Mouse (Mus musculus) forebrain, postnatal 0 days (tissue): Measurements from ENCODE around the gene Bdkrb2. TPM values are rescaled to one million over a fixed set of nuclear protein-coding genes. Genes with fewer than 3 reads are reported as not detected.

Experiments
- ATAC-seq: fragments of 200-750 bp; cut with Nextera tagmentation; 2 replicates; pipeline ENCODE4 v1.8.0; 2017; ENCODE audit warnings: mild to moderate bottlenecking, moderate library complexity
- DNase-seq: peaks from one replicate; pipeline ENCODE4 v3.0.0-alpha.2; 2015
- H3K27ac ChIP-seq: fragments of 300-500 bp; sonication (generic); 2 replicates; pipeline ENCODE4 v1.5.1; 2014; ENCODE audit warnings: low read depth, mild to moderate bottlenecking, antibody characterized with exemption, low read length, moderate library complexity, mixed read lengths
- H3K27me3 ChIP-seq: fragments of 300-500 bp; sonication (generic); 2 replicates; pipeline ENCODE4 v1.6.1; 2014; ENCODE audit warnings: mild to moderate bottlenecking, low read length, mixed read lengths; ENCODE audit not compliant: insufficient read depth
- H3K36me3 ChIP-seq: fragments of 300-500 bp; sonication (generic); 2 replicates; pipeline ENCODE4 v1.6.1; 2014; ENCODE audit warnings: mild to moderate bottlenecking, moderate library complexity; ENCODE audit not compliant: insufficient read depth
- H3K4me1 ChIP-seq: fragments of 300-500 bp; sonication (generic); 2 replicates; pipeline ENCODE4 v1.6.1; 2014; ENCODE audit warnings: antibody characterized with exemption; ENCODE audit not compliant: insufficient read depth
- H3K4me2 ChIP-seq: fragments of 300-500 bp; sonication (generic); 2 replicates; pipeline ENCODE4 v1.6.1; 2014; ENCODE audit warnings: low read depth, mild to moderate bottlenecking, moderate library complexity
- H3K4me3 ChIP-seq: fragments of 300-500 bp; sonication (generic); 2 replicates; pipeline ENCODE4 v1.5.1; 2014; ENCODE audit warnings: low read depth, low read length, mixed read lengths
- H3K9ac ChIP-seq: fragments of 300-500 bp; sonication (generic); 2 replicates; pipeline ENCODE4 v1.6.1; 2014; ENCODE audit warnings: mild to moderate bottlenecking
- H3K9me3 ChIP-seq: fragments of 300-500 bp; sonication (generic); 2 replicates; pipeline ENCODE4 v1.6.1; 2016; ENCODE audit warnings: low read length
- CTCF ChIP-seq: sonication (generic); IDR thresholded peaks from 2 replicates; pipeline ENCODE4 v1.5.1; 2016; ENCODE audit warnings: antibody characterized with exemption, control low read depth, low read depth
- WGBS: fragments of 180-500 bp; shearing (Covaris S2); extraction: QIAGEN DNeasy Blood & Tissue Kit; methylation state at CpG from one replicate; pipeline ENCODE4 v1.1.7; 2014; 5-methylcytosine and 5-hydroxymethylcytosine counted together
- polyA plus RNA-seq: library from polyadenylated mRNA; unstranded; fragments of >200 nt; fragmentation: Nextera tagmentation; extraction: Ambion mirVana; gene quantifications from 2 replicates; pipeline ENCODE4 v1.2.1, GENCODE M21; 2015
- total RNA-seq: library from RNA; depleted of rRNA; stranded (reverse); fragments of >200 nt; gene quantifications from 2 replicates; pipeline ENCODE4 v1.2.3, GENCODE M21; 2014; rRNA removed

Bdkrb2 gene
- total and polyA plus RNA-seq, 2 experiments from 2014 or later: 0.53 to 1.7 TPM

DNA sequence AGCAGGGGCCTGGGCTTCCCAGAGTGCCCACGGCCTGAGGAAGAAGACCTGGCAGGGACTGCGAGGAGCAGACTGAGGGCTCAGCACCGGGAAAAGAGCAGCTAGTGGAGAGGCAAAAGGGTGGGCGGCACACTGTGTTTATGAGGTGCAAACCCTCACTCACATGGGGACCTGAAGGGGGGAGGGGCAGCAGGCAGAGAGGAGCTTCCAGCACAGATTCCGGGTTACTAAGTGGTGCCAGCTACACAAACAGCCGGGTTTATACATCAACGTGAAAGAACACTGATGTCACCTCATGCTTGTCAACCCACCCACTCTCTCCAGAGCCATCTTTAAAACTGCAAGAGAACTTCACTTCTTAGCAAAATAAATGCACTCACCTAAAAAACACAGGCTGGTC lies 62.8 kb downstream of the Bdkrb2 start:
- DNase-seq (no peak), ATAC-seq (no peak)
- Histone ChIP-seq H3K9ac (no peak overlapping the region), H3K27ac (no peak overlapping the region), H3K27me3 (no peaks in the 10 kb centered on the region), H3K4me1 (no peaks in the 10 kb centered on the region), H3K4me3 (no peak overlapping the region), H3K4me2 (no peak overlapping the region), H3K36me3 (peaks cover 57% of the 10 kb centered on the region), H3K9me3 (no peaks in the 10 kb centered on the region)
- TF ChIP-seq CTCF: no peak
- 73% methylated on average over 7 of the region's 7 CpGs for WGBS

DNA sequence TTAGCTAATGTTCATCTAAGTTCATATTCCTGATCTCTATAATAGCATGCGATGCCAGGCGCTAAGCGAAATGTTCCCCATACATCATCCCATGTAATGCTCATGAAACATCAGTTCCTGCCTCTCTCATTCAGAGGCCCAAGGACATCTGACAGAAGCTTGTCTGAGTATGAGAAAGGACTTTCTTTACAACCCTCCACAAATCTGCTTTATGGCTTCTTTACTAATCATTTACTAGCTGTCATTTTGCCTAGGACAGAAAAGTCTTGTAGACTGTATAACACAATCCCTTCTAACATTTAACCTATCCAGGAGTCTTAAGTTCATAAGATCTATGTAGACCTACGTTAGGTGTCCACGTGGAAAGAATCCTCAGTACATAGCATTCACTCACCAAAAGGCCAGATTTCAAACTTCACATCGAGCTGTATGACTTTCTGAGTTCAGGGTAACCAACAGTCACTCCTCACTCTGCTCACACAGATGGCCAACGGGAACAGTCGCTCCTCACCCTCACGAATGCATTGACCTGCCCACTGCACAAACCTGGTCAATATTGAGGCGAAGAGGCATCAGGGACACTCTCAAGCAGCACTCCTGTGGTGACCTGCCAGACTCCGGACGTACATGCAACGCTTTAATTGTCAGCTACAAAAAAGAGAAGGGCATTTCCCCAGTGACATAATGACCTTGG lies 71.5 kb downstream of the Bdkrb2 start:
- no peaks in the 10 kb centered on the region for H3K27me3 ChIP-seq
- no peak overlapping the region for H3K27ac ChIP-seq
- no peak overlapping the region for H3K9ac ChIP-seq
- no peak overlapping the region for H3K4me3 ChIP-seq
- H3K4me1 ChIP-seq: no peaks in the 10 kb centered on the region
- no peaks in the 10 kb centered on the region for H3K9me3 ChIP-seq
- WGBS: 94% methylated on average over 13 of the region's 13 CpGs
- peaks cover 62% of the 10 kb centered on the region for H3K36me3 ChIP-seq
- ATAC-seq (no peak), DNase-seq (no peak)
- no peak for TF ChIP-seq CTCF
- no peak overlapping the region for H3K4me2 ChIP-seq

DNA sequence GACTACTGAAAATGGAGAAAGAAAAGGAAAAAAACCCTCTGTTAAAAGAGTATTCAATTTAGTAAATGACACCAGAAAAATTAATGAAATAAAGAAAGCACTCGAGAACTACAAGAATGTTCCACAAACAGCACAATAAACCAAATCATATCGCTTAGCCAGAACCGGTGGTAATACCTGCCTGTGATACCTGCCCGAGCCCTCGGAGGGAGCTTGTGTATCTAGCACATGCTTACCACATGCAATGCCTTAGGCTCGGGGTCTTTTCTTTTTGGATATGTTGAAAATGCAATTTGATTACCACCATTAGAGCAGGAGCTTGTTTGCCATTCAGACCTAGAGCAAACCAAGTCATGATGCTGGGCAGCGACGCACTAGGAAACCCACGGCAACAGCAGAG lies 73.5 kb downstream of the Bdkrb2 start:
- no peak overlapping the region for H3K27ac ChIP-seq
- H3K4me3 ChIP-seq: no peak overlapping the region
- peaks cover 82% of the 10 kb centered on the region for H3K36me3 ChIP-seq
- H3K9me3 ChIP-seq: no peaks in the 10 kb centered on the region
- ATAC-seq (no peak), DNase-seq (no peak)
- H3K4me2 ChIP-seq: no peak overlapping the region
- no peak for TF ChIP-seq CTCF
- no peak overlapping the region for H3K9ac ChIP-seq
- WGBS: 89% methylated on average over 9 of the region's 9 CpGs
- H3K27me3 ChIP-seq: no peaks in the 10 kb centered on the region
- no peaks in the 10 kb centered on the region for H3K4me1 ChIP-seq

- H3K4me3 ChIP-seq: no peak overlapping the region
- peaks cover 92% of the 10 kb centered on the region for H3K36me3 ChIP-seq
- ATAC-seq: no peak
These were observed 74.5 kb downstream of the Bdkrb2 start for GRCm38 (mm10) chr12:105637554-105637953.

GRCm38 (mm10) chr12:105642770-105643321 lies 79.8 kb downstream of the Bdkrb2 start:
- no peaks in the 10 kb centered on the region for H3K27me3 ChIP-seq
- DNase-seq (no peak), ATAC-seq (no peak)
- H3K9me3 ChIP-seq: no peaks in the 10 kb centered on the region
- H3K4me3 ChIP-seq: no peak overlapping the region
- no peak overlapping the region for H3K9ac ChIP-seq
- WGBS: 88% methylated on average over 11 of the region's 11 CpGs
- no peaks in the 10 kb centered on the region for H3K4me1 ChIP-seq
- no peak for TF ChIP-seq CTCF
- H3K27ac ChIP-seq: no peak overlapping the region
- H3K36me3 ChIP-seq: peaks cover 93% of the 10 kb centered on the region
- no peak overlapping the region for H3K4me2 ChIP-seq

More at GRCm38 (mm10) chr12:105637554-105637953, 74.5 kb downstream of the Bdkrb2 start:
- Histone ChIP-seq H3K4me1 (no peaks in the 10 kb centered on the region), H3K9ac (no peak overlapping the region), H3K4me2 (no peak overlapping the region), H3K27me3 (no peaks in the 10 kb centered on the region), H3K9me3 (no peaks in the 10 kb centered on the region), H3K27ac (no peak overlapping the region)
- no peak for DNase-seq
- WGBS: 76% methylated on average over 4 of the region's 4 CpGs
- peak; percentile 34 for TF ChIP-seq CTCF

Other genes starting within 250 kb of the Bdkrb2 start
- gene Tunar, start 229.4 kb upstream of the Bdkrb2 start, total RNA-seq: 16.6 and 16.9 TPM in 2 replicates
- gene Tunar, start 229.4 kb upstream of the Bdkrb2 start, polyA plus RNA-seq: 6.7 and 12.0 TPM in 2 replicates
- gene D430019H16Rik, start 109.4 kb upstream of the Bdkrb2 start, total RNA-seq: 192 and 208 TPM in 2 replicates
- 9.3 and 13.3 TPM in 2 replicates for gene D430019H16Rik, start 109.4 kb upstream of the Bdkrb2 start, polyA plus RNA-seq
- gene Bdkrb1, start 39.9 kb downstream of the Bdkrb2 start, total RNA-seq: not detected in 2 replicates
- gene Bdkrb1, start 39.9 kb downstream of the Bdkrb2 start, polyA plus RNA-seq: 0.10 and 0.11 TPM in 2 replicates
- gene Gskip, start 121.6 kb downstream of the Bdkrb2 start, total RNA-seq: 18.4 and 18.9 TPM in 2 replicates
- 22.7 and 24.3 TPM in 2 replicates for gene Gskip, start 121.6 kb downstream of the Bdkrb2 start, polyA plus RNA-seq
- 36.9 and 41.2 TPM in 2 replicates for gene Atg2b, start 122.0 kb downstream of the Bdkrb2 start, total RNA-seq
- gene Atg2b, start 122.0 kb downstream of the Bdkrb2 start, polyA plus RNA-seq: 5.6 and 8.3 TPM in 2 replicates
- gene Ak7, start 142.8 kb downstream of the Bdkrb2 start, total RNA-seq: 2.2 and 3.4 TPM in 2 replicates
- 0.83 and 1.9 TPM in 2 replicates for gene Ak7, start 142.8 kb downstream of the Bdkrb2 start, polyA plus RNA-seq
- gene Papola, start 221.5 kb downstream of the Bdkrb2 start, total RNA-seq: 96.8 and 110 TPM in 2 replicates
- 117 and 131 TPM in 2 replicates for gene Papola, start 221.5 kb downstream of the Bdkrb2 start, polyA plus RNA-seq